Mouse (Mus musculus) neural tube, embryonic 13.5 days (tissue): ENCODE measurements around the gene Vmn2r89. TPM values are rescaled to one million over a fixed set of nuclear protein-coding genes. Genes with fewer than 3 reads are reported as not detected.
"Not testable (repeated sequence)": the region's sequence is repeated elsewhere in the genome, so short reads cannot be mapped to it uniquely, and the experiment has no call there.

Experiments used
- ATAC-seq: fragments of 200-750 bp; cut with Nextera tagmentation; 2 replicates; pipeline ENCODE4 v1.8.0; 2017; ENCODE audit warnings: low read depth, mild to moderate bottlenecking, moderate TSS enrichment, moderate library complexity
- H3K27ac ChIP-seq: fragments of 300-500 bp; sonication (generic); replicated peaks from 2 replicates; pipeline ENCODE4 v1.5.1; 2015; ENCODE audit warnings: moderate library complexity, mild to moderate bottlenecking, inconsistent platforms
- H3K27me3 ChIP-seq: fragments of 300-500 bp; sonication (generic); 2 replicates; pipeline ENCODE4 v1.6.1; 2015; ENCODE audit warnings: mild to moderate bottlenecking, inconsistent platforms
- H3K36me3 ChIP-seq: fragments of 300-500 bp; sonication (generic); 2 replicates; pipeline ENCODE4 v1.6.1; 2015; ENCODE audit warnings: mild to moderate bottlenecking, inconsistent platforms
- H3K4me1 ChIP-seq: fragments of 300-500 bp; sonication (generic); replicated peaks from 2 replicates; pipeline ENCODE4 v1.6.1; 2015; ENCODE audit warnings: inconsistent platforms
- H3K4me2 ChIP-seq: fragments of 300-500 bp; sonication (generic); 2 replicates; pipeline ENCODE4 v1.6.1; 2015; ENCODE audit warnings: inconsistent platforms, mild to moderate bottlenecking, moderate library complexity
- H3K4me3 ChIP-seq: fragments of 300-500 bp; sonication (generic); 2 replicates; pipeline ENCODE4 v1.5.1; 2015; ENCODE audit warnings: mild to moderate bottlenecking, inconsistent platforms
- H3K9ac ChIP-seq: fragments of 300-500 bp; sonication (generic); 2 replicates; pipeline ENCODE4 v1.6.1; 2015; ENCODE audit warnings: moderate library complexity, mild to moderate bottlenecking, inconsistent platforms
- H3K9me3 ChIP-seq: fragments of 300-500 bp; sonication (generic); 2 replicates; pipeline ENCODE4 v1.6.1; 2016; ENCODE audit warnings: inconsistent platforms
- WGBS: fragments of 180-500 bp; shearing (Covaris S2); methylation state at CpG from one replicate; pipeline ENCODE4 v1.1.7; 2015; 5-methylcytosine and 5-hydroxymethylcytosine counted together
- polyA plus RNA-seq: library from polyadenylated mRNA; unstranded; fragments of >200 nt; fragmentation: Nextera tagmentation; extraction: Ambion mirVana; gene quantifications from 2 replicates; pipeline ENCODE4 v1.2.1, GENCODE M21; 2015

The Vmn2r89 gene
- not detected in 2 replicates for polyA plus RNA-seq

DNA sequence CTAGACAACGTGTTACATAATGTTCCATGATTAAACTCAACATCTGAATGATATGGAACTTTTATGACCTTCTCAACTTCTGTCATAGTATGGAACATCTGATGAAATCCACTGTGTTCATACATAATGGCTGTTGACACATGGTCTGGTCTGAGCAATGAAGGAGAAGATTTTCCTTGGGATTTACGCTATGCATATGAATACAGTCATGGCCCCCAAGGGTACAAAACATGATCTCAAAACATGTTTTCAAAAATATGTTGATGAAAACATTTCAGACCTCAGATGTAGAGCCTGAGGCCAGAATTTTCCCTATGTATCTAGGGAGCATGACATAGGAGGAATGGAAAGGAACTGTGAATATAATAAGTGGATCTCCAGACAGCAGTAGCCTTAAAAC lies at the start of gene Vmn2r89:
Gene Vmn2r89 (plus strand): TSS at position 301 of the 400 bp plus-strand sequence.
- not testable (repeated sequence) for H3K36me3 ChIP-seq, H3K4me1 ChIP-seq, H3K4me2 ChIP-seq, H3K4me3 ChIP-seq, H3K9me3 ChIP-seq, ATAC-seq, H3K27ac ChIP-seq, H3K27me3 ChIP-seq, H3K9ac ChIP-seq
- 89% methylated on average over 2 of the region's 2 CpGs for WGBS

DNA sequence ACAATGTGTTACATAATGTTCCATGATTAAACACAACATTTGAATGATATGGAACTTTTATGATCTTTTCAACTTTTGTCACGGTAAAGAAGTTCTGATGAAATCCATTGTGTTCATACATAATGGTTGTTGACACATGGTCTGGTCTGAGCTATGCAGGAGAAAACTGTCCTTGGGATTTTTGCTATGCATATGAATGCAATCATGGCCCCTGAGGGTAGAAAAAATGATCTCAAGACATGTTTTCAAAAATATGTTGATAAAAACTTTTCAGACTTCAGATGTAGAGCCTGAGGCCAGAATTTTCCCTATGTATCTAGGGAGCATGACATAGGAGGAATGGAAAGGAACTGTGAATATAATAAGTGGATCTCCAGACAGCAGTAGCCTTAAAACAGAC lies 41.1 kb upstream of the Vmn2r89 start, which contains the start of gene Vmn2r88:
Gene Vmn2r88 (plus strand): TSS at position 301 of the 400 bp plus-strand sequence.
- Histone ChIP-seq H3K9ac (no peak within 1 kb of the TSS), H3K27me3 (no peaks in the 10 kb centered on the region), H3K4me3 (no peak within 1 kb of the TSS), H3K4me1 (no peaks in the 10 kb centered on the region), H3K36me3 (no peaks in the 10 kb centered on the region), H3K4me2 (no peak within 1 kb of the TSS), H3K9me3 (no peaks in the 10 kb centered on the region), H3K27ac (no peak within 1 kb of the TSS)
- no peak for ATAC-seq
- 93% methylated on average over 1 of the region's 1 CpGs for WGBS

- Histone ChIP-seq H3K4me3 (no peak overlapping the region), H3K27ac (no peak overlapping the region), H3K4me1 (no peaks in the 10 kb centered on the region), H3K9me3 (peaks cover 5% of the 10 kb centered on the region; the same call in 1 of the 2 replicates), H3K27me3 (no peaks in the 10 kb centered on the region), H3K36me3 (no peaks in the 10 kb centered on the region), H3K4me2 (no peak overlapping the region), H3K9ac (no peak overlapping the region)
- 65% methylated on average over 2 of the region's 2 CpGs for WGBS
- ATAC-seq, result no peak
Measured at GRCm38 (mm10) chr14:51423885-51424284, 27.8 kb upstream of the Vmn2r89 start.

DNA sequence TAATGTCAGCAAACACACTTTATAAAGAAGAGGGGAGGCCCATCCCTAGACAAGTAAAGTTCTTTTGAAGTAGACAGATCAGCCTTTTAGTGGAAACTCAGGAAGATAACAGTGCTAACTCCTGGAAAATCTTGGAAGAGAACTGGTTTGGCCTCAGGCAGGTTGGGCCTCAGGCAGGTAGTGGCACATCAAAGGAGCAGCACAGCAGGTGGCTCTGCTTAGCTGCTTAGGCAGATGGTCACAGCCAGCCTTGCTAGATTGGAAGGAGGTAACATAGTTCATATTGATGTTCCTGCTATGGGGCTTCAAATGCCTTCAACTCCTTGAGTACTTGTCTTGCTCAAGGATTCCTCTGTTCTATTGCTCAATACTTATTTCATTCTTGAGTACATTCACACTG lies 21.5 kb upstream of the Vmn2r89 start:
- H3K9ac ChIP-seq, H3K27me3 ChIP-seq, ATAC-seq, H3K4me3 ChIP-seq, H3K4me2 ChIP-seq, H3K36me3 ChIP-seq, H3K4me1 ChIP-seq, H3K27ac ChIP-seq: not testable (repeated sequence)
- H3K9me3 ChIP-seq, result peaks cover 13% of the 10 kb centered on the region

GRCm38 (mm10) chr14:51434546-51434945 lies 17.1 kb upstream of the Vmn2r89 start:
- ATAC-seq, result no peak; the same call in 1 of the 2 replicates
- H3K4me1 ChIP-seq, result no peaks in the 10 kb centered on the region
- no peak overlapping the region for H3K4me2 ChIP-seq
- H3K9ac ChIP-seq, result no peak overlapping the region
- 93% methylated on average over 16 of the region's 16 CpGs for WGBS
- peaks cover 9% of the 10 kb centered on the region; the same call in 1 of the 2 replicates for H3K9me3 ChIP-seq
- no peaks in the 10 kb centered on the region for H3K27me3 ChIP-seq
- H3K36me3 ChIP-seq, result no peaks in the 10 kb centered on the region
- H3K4me3 ChIP-seq, result no peak overlapping the region
- no peak overlapping the region for H3K27ac ChIP-seq

GRCm38 (mm10) chr14:51435020-51435419 lies 16.6 kb upstream of the Vmn2r89 start:
- 96% methylated on average over 26 of the region's 26 CpGs for WGBS
- no peaks in the 10 kb centered on the region for H3K4me1 ChIP-seq
- peaks cover 9% of the 10 kb centered on the region; the same call in 1 of the 2 replicates for H3K9me3 ChIP-seq
- no peaks in the 10 kb centered on the region for H3K27me3 ChIP-seq
- H3K36me3 ChIP-seq, result no peaks in the 10 kb centered on the region
- no peak overlapping the region for H3K4me2 ChIP-seq
- H3K9ac ChIP-seq, result no peak overlapping the region
- no peak for ATAC-seq
- no peak overlapping the region for H3K27ac ChIP-seq
- H3K4me3 ChIP-seq, result no peak overlapping the region

DNA sequence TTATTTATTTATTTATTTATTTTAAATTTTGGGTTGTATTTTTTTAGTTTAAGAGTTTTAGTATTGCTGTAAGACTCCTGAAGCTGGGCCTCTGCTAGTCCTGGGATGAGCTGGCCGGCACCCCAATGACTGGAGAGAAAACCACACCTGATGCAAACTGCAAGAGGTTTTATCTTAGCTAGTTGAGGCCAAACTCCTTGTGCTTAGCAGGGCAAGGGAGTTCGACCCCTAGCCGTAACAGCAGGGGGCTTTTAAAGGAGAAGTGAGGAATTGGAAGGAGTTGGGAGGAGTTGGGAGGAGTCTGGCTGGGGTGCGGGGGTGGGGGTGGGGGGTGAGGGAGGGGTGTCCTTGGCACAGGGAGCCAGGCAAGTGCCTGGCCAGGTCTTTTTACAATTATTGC lies 12.7 kb upstream of the Vmn2r89 start:
- Histone ChIP-seq H3K4me1 (no peaks in the 10 kb centered on the region), H3K4me3 (no peak overlapping the region), H3K27ac (no peak overlapping the region), H3K9ac (no peak overlapping the region), H3K27me3 (no peaks in the 10 kb centered on the region), H3K9me3 (peaks cover 9% of the 10 kb centered on the region; the same call in 1 of the 2 replicates), H3K4me2 (no peak overlapping the region), H3K36me3 (no peaks in the 10 kb centered on the region)
- WGBS, result 81% methylated on average over 4 of the region's 4 CpGs
- no peak for ATAC-seq

- not testable (repeated sequence) for H3K9ac ChIP-seq, ATAC-seq, H3K27me3 ChIP-seq
Measured at GRCm38 (mm10) chr14:51480278-51480677, 28.6 kb downstream of the Vmn2r89 start.

DNA sequence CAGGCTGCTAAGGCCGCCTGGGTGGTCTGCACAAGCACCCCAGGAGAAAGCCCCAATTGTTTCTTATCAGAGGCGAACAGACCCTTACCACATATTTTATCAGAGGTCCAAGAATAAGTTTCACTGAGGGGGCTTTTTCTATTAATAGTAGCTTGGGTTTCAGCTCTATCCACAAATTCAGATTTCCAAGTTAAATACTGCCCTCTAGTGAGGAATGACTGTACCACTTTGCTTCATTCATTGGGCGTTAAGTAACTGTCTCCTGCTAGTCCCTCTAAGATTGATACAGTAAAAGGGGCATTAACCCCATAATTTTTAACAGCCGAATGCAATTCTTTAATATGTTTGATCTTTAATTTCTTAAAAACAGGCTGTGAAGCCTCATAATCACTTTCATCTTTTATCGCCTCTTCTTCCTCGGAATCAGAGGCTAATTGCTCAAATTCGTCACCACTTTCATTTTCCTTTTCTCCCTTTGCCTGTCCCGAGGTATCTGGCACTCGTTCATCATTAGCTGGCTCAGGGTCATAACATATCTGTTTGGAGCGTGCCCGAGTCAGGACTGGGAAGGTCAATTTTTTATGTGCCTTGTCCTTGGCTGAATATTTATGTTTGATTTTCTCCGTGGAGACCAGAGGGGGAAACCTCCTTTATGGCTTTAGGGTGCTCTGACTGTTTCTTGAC lies 29.8 kb downstream of the Vmn2r89 start:
- H3K27me3 ChIP-seq, H3K9me3 ChIP-seq, H3K4me2 ChIP-seq, H3K27ac ChIP-seq, H3K4me3 ChIP-seq, ATAC-seq, H3K9ac ChIP-seq, H3K4me1 ChIP-seq, H3K36me3 ChIP-seq: not testable (repeated sequence)
- 87% methylated on average over 12 of the region's 12 CpGs for WGBS

More at GRCm38 (mm10) chr14:51480278-51480677, 28.6 kb downstream of the Vmn2r89 start:
- WGBS, result 91% methylated on average over 10 of the region's 10 CpGs
- H3K9me3 ChIP-seq, H3K36me3 ChIP-seq, H3K4me1 ChIP-seq, H3K4me3 ChIP-seq, H3K27ac ChIP-seq, H3K4me2 ChIP-seq: not testable (repeated sequence)

GRCm38 (mm10) chr14:51482051-51482715 lies 30.5 kb downstream of the Vmn2r89 start:
- no peak overlapping the region for H3K4me3 ChIP-seq
- H3K36me3 ChIP-seq, result no peaks in the 10 kb centered on the region
- no peak overlapping the region for H3K4me2 ChIP-seq
- H3K9me3 ChIP-seq, result peaks cover 9% of the 10 kb centered on the region; the same call in 1 of the 2 replicates
- H3K9ac ChIP-seq, result no peak overlapping the region
- 78% methylated on average over 5 of the region's 5 CpGs for WGBS
- no peak overlapping the region for H3K27ac ChIP-seq
- no peak for ATAC-seq
- H3K4me1 ChIP-seq, result no peaks in the 10 kb centered on the region
- H3K27me3 ChIP-seq, result no peaks in the 10 kb centered on the region

- H3K9ac ChIP-seq, H3K4me3 ChIP-seq, H3K36me3 ChIP-seq, H3K4me2 ChIP-seq, ATAC-seq, H3K27ac ChIP-seq, H3K27me3 ChIP-seq, H3K9me3 ChIP-seq, H3K4me1 ChIP-seq: not testable (repeated sequence)
- WGBS, result 87% methylated on average over 10 of the region's 10 CpGs
Measured at GRCm38 (mm10) chr14:51482971-51483381, 31.3 kb downstream of the Vmn2r89 start.

DNA sequence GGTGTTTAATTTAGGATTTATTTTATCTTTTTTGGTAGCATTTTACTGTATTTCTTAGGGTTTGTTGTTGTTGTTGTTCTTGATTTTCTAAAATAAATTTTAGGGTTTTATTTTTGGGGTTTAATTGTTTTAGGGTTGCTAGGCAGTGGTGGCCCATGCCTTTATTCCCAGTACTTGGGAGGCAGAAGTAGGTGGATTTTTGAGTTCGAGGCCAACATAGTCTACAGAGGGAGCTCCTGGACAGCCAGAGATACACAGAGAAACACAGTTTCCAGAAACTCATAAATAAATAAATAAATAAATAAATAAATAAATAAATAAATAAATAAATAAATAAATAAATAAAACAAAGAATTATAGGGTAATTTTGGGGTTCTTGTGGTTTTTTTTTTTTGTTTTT lies 32.0 kb downstream of the Vmn2r89 start:
- 81% methylated on average over 1 of the region's 1 CpGs for WGBS

More for the DNA sequence above, 32.0 kb downstream of the Vmn2r89 start:
- no peak for ATAC-seq
- Histone ChIP-seq H3K27ac (no peak overlapping the region), H3K4me2 (no peak overlapping the region), H3K9me3 (peaks cover 9% of the 10 kb centered on the region; the same call in 1 of the 2 replicates), H3K4me1 (no peaks in the 10 kb centered on the region), H3K9ac (no peak overlapping the region), H3K4me3 (no peak overlapping the region), H3K27me3 (no peaks in the 10 kb centered on the region), H3K36me3 (no peaks in the 10 kb centered on the region)
